Mouse (Mus musculus): ENCODE results near the gene Atat1.

The Atat1 gene

DNA sequence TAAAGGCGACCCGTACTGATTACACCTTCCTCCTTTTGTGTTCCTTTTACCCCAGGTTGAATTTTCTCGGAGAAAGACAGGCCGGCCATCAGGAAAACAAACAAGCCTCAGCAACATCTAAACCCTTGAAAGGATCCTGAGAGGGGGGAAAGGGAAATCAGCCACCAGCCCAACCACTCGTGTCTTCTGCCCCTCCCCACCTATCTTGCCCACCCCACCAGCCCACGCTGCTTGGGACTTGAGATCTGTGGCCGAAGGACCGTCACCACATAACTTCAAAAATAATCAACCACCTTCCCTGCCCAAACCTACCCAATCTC is 7.2 kb upstream of the Atat1 start:
- DNase-seq = no peak

DNA sequence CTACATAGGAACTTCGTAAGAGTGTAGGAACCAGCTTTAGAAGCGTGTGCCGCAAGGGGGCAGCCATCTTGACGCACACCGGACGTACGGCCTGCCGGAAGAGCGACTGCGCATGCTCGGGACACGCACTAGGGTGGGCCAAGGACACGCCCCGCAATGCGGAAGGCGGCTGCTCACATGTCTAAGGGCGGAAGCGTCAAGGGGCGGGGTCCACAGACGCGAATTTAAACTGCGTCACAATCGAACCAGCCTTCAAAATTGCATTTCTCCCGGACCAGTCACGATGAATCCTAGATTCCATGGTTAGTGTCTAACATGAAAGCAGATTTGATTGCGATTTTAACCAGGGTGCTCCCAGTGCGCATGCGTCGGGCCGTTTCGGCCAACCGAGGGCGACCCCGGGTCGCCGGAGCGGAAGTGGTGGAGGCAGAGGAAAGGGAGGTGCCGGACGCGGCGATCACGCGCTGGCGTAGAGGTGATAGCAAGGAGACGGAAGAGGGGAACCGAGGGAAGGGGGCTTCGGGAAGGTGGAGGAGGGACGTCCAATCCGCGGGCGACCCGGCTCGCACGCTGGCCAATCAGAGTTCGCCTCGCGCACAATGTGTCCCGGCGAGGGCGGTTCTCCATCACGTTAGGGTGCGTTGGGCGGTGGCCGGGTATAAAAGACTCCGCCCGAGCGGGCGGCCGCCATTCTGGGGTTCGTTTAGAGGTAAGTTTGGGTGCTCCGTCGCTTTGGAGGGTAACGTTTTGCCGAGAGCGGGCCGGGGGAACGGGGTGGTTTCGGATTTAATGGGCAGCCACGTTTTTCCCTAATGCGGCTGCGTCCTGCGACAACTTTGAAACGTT is 6.6 kb upstream of the Atat1 start, which contains the start of the genes Mrps18b and Ppp1r10:
TSS of gene Mrps18b (minus strand) at position 93 of the 846 bp plus-strand sequence.
TSS of gene Ppp1r10 (plus strand) at position 138 of the 846 bp plus-strand sequence.
- DNase-seq = peak; percentile 99

DNA sequence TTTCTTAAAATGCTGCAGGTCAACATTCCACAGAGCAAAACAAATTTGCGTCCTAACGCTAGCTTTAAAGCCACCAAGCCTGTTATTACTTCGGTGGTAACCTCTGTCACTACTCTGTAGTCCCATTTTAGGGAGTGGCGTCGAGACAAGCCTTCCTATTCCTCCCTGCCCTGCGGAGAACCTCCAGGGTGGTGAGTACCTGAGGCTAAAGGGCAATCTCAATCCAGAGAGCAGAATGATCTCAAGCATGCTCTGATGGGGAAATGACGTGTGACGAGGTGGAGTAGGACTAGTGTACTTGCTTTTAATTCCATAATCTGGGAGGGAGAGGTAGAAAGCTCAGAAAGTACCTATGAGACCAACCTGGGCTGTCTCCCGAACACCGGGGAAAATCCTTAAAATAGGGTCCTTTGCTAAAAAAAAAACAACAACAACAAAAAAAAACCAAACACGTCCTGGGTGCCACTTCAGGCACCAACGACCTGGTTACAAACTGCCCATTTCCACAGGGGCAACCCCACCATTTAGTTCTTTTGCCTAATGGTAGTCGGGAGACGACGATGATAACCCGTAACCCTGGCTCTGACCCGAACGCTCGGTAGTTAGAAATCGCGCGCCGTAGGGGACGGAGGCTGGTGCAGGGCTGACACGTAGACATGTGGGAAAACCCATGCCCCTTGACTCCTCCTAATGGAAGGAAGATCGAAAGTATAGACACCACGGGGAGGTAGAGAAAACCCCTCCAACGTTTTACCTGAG is 5.8 kb upstream of the Atat1 start:
- DNase-seq = no peak

DNA sequence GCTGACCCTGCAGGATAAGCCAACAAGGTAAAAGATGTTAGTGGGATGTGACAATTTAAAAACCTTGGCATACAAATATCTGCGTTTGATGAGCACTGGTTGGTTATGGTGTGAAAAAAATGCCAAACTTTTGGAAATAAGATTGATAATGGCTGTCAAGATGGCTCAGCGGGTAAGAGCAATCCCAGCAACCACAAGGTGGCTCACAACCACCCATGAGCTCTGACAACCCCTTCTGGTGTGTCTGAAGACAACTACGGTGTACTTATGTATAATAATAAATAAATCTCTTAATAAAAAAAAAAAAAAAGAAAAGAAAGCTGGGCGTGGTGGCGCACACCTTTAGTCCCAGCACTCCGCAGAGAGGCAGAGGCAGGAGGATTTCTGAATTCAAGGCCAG is 5.1 kb upstream of the Atat1 start:
- no peak for DNase-seq

DNA sequence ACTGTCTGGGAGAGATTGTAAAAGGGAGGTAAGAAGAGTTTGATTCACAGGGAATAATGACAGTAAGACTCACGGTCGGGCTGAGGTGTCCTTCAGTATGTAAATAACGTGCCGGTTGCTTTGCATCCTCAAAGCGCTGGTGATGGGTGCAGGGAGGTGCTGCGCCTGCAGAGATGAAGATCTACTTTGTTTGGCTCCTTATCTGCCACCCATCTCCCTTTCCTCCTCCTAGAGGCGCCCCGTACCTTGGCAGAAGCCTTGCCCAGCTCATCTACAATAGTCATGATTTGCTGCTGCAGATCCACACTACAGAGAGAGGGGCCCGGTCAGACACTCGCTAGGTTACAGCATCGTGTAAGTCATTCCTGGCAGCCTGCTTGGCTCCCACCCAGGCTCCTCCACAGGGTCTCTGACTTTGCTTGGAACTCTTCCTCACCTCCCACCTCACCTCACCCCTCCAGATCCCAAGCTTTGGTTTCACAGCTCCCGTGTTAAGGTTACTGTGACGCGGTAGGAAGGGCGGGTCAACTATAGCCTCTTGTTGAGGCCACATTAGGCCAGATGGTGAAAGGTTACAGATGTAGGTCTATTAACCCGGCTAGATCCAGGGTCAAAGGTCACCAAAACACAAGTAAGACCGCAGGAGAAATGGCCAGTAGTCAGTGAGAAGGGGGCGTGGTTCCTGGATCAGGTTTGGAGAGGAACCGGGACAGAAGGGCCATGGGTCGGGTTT is 523 bp downstream of the Atat1 start:
- DNase-seq = no peak

DNA sequence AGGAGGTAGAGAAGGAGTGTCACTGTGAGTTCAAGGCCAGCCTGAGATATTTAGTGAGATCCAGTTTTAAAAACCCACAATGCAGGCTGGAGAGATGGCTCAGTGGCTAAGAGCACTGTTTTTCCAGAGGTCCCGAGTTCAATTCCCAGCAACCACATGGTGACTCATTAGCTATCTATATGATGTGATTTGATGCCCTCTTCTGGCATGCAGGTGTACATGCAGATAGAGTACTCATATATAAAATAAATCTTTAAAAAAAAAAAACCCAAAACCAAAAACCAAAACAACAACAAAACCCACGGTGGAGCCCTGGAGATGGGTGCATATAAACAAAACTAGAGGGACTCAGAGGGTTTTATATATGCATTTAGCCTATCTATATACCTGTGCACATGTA is 2.3 kb downstream of the Atat1 start:
- no peak for DNase-seq

DNA sequence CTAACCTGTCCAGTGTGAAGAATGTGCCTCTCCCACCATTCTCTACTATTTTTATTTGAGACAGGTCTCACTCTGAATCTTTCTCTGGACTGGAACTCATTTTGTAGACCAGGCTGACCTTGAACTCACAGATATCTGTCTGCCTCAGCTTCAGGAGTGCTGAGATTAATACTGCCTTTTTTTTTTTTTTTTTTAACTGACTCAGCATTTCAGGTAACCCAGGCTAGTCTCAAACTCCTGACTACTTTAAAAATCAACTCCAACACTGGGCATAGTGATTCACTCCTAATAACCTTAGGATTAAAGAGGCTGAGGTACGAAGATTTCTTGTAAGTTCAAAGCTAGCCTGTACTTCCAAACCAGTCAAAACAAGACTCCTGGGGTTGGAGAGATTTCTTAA is 4.3 kb downstream of the Atat1 start:
- no peak for DNase-seq

DNA sequence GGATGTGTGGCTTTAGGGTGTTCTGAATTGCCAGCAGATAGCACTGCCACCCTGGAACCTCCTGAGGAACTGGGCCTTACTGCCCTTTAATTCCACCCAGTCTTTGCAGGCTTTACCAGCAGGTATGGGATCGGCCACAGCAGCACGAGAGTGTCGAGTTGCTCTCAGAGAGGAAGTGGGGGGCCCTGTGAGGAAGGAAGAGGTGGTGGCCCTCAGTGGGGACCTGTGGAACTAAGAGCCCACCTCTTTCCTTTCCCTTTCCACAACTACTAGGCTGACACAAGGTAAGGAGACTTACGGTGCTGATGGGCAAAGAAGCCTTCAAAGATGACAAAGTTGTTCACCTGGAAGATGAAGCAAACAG is 5.9 kb downstream of the Atat1 start:
- no peak for DNase-seq

DNA sequence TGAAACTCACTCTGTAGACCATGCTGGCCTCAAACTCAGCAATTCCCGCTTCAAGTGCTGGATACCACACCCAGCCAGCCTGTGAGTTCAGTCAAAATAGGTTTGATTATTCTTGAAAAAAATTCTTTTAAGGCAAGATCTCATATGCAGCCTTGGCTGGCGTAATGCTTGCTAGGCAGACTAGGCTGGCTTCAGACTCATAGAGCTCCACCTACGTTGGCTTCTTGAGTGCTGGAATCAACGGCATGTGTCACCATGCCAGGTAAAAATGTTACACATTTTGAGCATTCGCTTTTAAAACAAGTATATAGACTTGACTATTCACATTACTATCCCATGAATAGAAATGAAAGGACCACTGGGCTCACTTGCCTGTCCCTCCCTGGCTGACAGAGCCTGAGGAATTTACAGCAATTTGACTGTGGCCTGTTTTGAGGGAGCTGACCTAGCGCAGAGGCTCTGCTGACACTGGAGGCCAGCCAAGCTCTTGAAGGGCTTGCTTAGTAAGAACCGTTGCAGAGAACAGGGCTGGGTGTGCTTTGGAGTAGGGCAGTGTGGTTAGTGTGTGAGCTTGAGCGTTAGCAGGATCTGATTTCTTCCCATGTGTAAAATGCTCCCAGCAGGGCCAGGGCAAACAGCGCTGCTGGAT is 6.4 kb downstream of the Atat1 start:
- no peak for DNase-seq

DNA sequence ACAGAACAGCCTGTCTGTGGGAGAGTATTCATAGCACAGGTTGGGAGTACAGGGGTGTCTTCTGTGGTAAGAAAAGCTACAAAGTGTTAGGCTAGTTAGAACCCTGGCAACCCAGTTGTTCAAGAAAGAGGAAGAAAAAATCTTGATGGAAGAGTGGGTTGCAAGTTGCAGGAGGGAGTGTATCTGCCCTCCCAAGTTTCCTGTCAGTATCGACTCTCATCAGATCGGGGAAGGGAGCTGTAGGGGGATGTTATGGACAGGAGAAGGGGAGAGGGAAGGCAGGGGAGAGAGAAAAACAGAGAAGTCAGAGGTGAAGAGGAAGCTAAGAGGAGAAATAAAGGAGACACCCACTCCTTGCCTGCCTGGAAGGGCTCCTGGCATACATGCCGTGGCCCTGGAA is 9.2 kb downstream of the Atat1 start:
- no peak for DNase-seq

DNA sequence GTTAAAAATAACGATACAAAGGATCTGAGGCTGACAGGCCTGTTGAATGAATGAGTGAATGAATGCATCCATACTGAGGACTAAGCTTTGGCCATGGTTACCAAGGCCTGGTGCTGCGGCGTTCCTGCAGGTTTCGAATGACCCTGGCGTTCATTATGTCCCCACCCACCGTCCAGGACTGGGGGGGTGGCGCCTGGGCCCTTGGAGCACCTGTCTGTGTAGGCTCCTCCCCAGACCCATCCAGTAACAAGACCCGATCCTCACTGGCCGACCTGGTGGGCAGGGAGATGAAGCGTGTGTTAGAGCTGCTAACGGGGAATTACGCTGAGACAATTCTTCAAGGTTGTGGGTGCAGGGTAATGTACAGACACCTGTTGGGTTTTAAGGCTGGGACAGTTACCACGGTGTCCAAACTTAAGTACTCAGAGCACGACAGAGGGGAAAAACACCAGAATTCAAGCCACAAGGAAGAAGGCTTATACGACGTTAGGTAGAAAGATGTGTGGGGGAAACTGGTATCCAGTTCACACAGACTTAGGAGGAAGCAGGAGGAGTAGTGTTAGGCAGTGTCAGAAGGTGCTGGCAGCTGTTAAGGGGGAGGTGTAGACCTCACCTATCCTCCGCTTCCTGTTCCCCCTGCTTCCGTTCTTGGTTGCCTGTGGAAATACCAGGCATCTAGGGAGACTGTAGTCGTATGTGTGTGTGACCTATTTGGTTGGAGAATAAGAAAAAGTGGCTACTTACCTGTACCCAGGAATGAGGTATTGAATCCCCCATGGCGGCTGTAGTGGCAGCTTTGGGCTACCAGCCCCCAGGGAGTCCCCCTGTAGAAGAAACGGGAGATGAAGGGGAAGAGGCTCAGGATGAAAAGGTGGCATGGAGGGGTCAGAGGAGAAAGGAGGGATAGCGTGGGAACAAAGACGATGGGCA is 12.0 kb downstream of the Atat1 start:
- DNase-seq = peak; percentile 51

DNA sequence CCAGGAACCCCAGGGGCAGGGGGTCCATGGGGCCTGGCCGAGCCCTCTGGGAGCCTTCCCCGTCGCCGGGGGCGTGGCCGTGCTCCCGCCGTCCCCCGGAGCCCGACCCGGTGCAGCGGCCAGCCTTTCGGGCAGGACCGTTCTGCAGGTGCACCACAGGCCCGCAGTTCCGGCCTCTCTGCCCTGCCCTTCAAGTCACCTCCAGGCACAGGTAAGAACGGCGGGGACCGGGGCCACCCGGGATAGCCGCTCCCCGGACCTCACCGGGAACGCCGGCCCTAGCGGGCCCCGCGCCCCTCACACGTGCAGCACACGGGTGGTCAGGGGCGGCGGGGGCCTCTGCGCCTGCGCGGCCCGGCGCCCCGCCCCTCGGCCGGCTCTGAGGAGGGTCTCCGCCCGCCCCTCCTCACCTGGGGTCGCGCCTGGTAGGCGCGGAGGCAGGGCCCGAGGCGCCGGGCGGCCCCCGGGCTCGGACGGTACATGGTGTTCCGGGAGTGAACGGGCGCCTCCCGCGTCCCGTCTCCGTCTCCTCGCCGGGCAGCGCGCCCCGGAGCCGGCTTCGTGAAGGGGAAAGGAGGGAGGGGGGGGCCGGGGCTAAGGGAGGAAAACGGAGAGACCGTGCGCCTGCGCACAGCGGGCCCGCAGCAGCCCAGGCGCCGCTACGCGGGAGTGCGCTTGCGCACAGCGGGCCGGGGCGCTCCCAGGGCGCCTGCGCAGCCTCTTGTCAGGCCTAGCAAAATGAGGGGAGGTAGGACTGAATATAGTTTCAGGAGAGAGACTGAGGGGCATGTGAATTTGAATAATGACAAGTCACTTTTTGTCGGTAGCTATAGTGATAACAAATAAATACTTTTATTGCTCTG is 12.9 kb downstream of the Atat1 start, which contains the start of gene 2310061I04Rik:
TSS of gene 2310061I04Rik (minus strand) at position 651 of the 863 bp plus-strand sequence.
- peak; percentile 93 for DNase-seq

DNA sequence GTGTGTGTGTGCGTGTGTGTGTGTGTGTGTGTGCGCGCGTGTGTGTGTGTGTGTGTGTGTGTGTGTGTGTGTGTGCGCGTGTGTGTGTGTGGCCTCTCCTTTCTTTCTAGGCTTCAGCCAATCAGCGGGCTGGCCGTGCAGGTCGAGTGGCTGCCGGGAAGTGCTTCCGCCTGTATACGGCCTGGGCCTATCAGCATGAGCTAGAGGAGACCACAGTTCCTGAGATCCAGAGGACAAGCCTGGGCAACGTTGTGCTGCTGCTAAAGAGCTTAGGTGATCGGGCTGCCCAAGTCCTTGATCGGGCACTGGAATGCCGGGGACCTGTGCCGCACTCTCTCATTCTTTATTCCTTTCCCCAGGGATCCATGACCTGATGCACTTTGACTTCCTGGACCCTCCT is 22.1 kb downstream of the Atat1 start:
- no peak for DNase-seq

DNA sequence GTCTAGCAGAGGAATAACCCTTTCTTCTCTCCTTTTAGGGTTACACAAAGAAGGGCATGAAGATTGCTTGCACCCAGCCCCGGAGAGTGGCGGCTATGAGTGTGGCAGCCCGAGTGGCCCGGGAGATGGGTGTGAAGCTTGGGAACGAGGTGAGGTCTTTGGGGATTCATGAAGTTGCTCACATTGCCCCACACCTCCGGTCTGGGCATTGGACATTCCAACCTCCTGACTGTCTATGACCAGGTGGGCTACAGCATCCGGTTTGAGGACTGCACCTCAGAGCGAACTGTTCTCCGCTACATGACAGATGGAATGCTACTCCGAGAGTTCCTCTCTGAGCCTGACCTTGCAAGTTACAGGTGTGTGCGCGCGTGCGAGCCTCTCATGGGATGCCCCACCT is 26.1 kb downstream of the Atat1 start:
- no peak for DNase-seq

DNA sequence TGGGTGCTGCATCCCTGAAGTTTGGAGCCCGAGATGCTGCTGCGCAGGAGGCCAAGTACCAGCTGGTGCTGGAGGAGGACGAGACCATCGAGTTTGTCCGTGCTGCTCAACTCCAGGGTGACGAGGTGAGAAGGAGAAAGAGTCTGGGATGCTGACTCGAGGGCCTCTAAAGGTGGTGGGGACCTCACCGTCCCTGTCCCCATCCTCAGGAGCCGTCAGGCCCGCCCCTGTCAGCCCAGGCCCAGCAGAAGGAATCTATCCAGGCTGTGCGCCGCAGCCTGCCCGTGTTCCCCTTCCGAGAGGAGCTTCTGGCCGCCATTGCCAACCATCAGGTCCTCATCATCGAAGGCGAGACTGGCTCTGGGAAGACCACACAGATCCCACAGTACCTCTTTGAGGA is 27.0 kb downstream of the Atat1 start:
- no peak for DNase-seq

DNA sequence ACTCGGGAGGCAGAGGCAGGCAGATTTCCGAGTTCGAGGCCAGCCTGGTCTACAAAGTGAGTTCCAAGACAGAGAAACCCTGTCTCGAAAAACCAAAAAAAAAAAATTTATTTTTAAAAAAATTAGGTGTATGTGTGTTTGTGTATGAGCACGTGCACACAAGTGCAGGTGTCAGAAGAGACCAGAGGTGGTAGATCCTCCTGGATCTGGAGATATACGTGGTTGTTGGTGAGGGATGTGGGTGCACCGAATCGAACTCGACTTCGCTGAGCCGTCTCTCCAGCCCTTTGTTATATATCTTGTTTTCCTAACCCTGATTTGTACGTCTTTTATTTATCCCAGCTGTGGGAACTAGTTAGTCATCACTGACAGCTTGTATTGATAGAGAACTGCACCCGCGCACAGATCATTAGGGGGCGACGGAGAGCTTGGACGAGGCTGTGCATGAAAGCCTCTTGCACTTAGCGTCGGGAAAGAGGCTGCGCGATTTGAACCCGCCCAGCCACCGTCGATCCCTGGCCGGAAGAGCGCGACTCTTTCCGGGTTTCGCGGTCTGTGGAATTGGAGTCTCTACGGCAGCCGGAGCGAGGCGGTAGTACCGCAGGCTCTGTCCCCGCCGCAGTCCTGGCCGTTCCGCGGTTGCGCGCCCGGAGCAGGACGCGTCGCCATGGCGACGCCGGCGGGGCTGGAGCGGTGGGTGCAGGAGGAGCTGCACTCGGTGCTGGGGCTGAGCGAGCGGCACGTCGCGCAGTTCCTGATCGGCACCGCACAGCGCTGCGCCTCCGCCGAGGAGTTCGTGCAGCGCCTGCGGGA is 30.4 kb downstream of the Atat1 start, which contains the start of gene Dhx16:
TSS of gene Dhx16 (plus strand) at position 575 of the 813 bp plus-strand sequence.
- peak; percentile 91 for DNase-seq

DNA sequence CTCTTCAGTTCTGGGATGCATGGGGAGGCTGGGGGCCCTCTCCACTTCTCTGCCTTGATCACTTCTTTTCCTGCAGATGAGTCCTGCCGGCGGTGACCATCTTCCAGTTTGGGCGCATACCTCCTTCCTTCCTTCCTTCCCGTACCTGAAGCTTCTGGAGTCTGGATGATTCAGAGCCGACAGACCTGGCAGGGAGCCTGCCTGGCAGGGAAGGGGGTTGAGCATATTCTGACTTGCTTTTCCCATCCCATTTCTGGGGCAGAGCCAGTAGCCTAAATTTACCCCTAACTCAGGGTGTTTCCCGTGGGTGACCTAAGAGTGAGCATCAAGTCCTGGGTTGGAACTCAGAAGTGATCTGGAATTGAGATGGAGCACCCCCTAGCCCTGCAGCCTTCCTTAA is 35.2 kb downstream of the Atat1 start:
- no peak for DNase-seq

DNA sequence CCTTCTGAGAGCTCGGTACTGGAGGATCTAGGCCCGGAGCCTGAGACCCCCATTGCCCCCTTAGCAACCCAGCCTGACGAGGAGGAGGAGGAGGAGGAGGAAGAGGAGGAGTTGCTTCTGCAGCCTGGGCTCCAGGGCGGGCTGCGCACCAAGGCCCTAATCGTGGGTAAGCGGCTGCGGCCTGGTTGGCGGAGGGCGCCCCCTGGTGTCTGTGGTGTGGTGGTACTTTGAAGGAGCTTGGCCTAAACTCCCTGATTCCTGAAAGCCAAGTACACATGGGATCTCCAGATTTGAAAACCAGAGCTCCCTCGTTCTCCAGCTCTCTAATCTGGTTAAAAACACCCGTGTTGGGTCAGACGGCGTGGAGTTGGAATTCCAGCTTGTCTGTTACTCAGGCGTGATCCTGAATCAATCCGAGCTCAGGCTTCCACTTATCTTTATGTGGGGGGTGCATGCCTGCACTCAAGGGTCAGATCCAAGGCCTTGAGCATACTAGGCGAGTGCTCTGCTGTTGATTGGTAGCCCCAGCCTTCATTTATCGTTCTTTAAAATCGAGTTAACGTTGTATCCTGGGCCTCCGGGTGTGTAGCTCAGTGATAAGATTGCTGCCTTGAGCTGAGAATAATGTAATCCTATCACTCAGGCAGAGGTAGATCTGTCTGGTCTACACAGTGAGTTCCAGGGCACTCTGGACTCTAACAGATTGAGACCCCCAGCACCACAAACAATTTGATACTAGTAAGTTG is 35.9 kb downstream of the Atat1 start:
- peak; percentile 85 for DNase-seq
